Mouse (Mus musculus): ENCODE data around the gene Klf1. TPM values are rescaled to one million over a fixed set of nuclear protein-coding genes. Genes with fewer than 3 reads are reported as not detected.

The Klf1 gene
- total RNA-seq, 1 experiment: 0.31 TPM

DNA sequence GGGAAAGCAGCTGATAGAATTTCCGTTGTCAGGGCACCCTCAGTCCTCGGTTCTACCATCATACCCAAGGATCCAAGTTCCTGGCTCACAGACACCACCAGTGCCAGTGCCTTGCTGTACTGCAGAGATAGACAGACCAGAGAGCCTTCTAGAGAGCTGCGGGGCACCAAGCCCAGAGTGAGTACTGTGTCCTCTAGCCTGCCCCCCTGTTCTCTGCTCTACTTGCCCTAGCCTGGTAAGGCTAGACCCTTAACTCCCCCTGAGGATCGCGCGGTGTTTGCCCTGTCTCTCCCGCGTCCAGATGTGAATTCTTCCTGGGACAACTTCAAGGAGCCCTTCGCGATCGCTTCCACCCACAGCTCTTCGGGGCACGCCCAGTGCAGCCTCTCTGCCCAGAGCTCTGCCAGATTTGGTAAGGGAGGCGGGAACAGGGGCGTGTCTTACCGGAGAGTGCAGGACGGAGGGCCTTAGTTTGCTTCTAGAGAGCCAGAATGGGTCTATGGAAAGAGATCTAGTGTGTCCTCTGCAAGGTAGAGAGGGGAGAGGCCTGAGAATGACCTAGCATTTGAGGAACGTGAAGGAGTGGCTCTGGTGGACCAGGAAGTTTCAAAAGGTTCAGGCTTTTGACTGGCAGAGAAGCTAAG, 51.0 kb downstream of the Klf1 start:
- peak overlapping the region; percentile 57 to 60 for H3K4me3 ChIP-seq (ENCODE audit: insufficient read depth in 1 of 2, low read depth in 1 of 2, low read length in 2 of 2, poor library complexity in 1 of 2, severe bottlenecking in 1 of 2)

More for the DNA sequence above, 51.0 kb downstream of the Klf1 start:
- H3K9me3 ChIP-seq (ENCODE audit: control insufficient read depth, insufficient read depth, low read depth, low read length): no peaks in the 10 kb centered on the region
- no peak for TF ChIP-seq ZC3H11A (IDR thresholded peaks at IDR 0.05; ENCODE audit: borderline replicate concordance, low read depth, low read length)
- TF ChIP-seq MAFK (IDR thresholded peaks at IDR 0.05; ENCODE audit: insufficient read depth, low read depth, low read length): no peak
- TF ChIP-seq CHD2 (IDR thresholded peaks at IDR 0.05; ENCODE audit: low read depth, low read length): no peak
- TF ChIP-seq ZNF384 (IDR thresholded peaks at IDR 0.05; ENCODE audit: low read depth, low read length): no peak
- TF ChIP-seq HCFC1 (IDR thresholded peaks at IDR 0.05; ENCODE audit: borderline replicate concordance, insufficient read depth, low read length): no peak
- peaks cover 2 to 6% of the 10 kb centered on the region in 2 experiments; a peak in 2 of 4 replicates for H3K4me1 ChIP-seq (ENCODE audit: control insufficient read depth in 2 of 2, insufficient read depth in 2 of 2, low read length in 2 of 2, poor library complexity in 1 of 2)
- in situ Hi-C loops (cut with MboI; ENCODE audit: low sequenced_read_pairs in 2 of 2, unreplicated experiment in 2 of 2): loop anchor here in 1 of 2 experiments (25.0 kb wide), 1 partner anchor 460 kb away; no protein-coding TSS in a partner anchor
- peaks cover 5% of the 10 kb centered on the region for H3K36me3 ChIP-seq (ENCODE audit: control insufficient read depth, insufficient read depth, low read length, poor library complexity, severe bottlenecking)
- no peak for DNase-seq (ENCODE audit: low read depth, low spot score)
- peak overlapping the region; percentile 38; the same call in 1 of the 2 replicates for H3K9ac ChIP-seq (ENCODE audit: insufficient read depth, low read depth, low read length, poor library complexity, severe bottlenecking)
- no peak overlapping the region for H3K27ac ChIP-seq (ENCODE audit: insufficient read depth, low read depth, low read length, poor library complexity, severe bottlenecking)

Other genes with a start within 250 kb of the Klf1 start
- 49.3 and 49.7 TPM in 2 replicates for gene Ier2, start 239.1 kb upstream of the Klf1 start, total RNA-seq (2012; rRNA removed)
- 260 and 334 TPM in 2 replicates for gene Trmt1, start 215.6 kb upstream of the Klf1 start, total RNA-seq (2012; rRNA removed)
- 75.4 and 85.5 TPM in 2 replicates for gene Nacc1, start 214.1 kb upstream of the Klf1 start, total RNA-seq (2012; rRNA removed)
- 0.49 and 0.74 TPM in 2 replicates for gene Lyl1, start 200.5 kb upstream of the Klf1 start, total RNA-seq (2012; rRNA removed)
- gene G430095P16Rik, start 178.9 kb upstream of the Klf1 start, total RNA-seq (2012; rRNA removed): 1.5 and 2.1 TPM in 2 replicates
- 0.58 and 0.89 TPM in 2 replicates for gene Nfix, start 101.6 kb upstream of the Klf1 start, total RNA-seq (2012; rRNA removed)
- gene Dand5, start 79.1 kb upstream of the Klf1 start, total RNA-seq (2012; rRNA removed): 1.0 and 1.4 TPM in 2 replicates
- gene Gadd45gip1, start 70.4 kb upstream of the Klf1 start, total RNA-seq (2012; rRNA removed): 24.7 and 30.8 TPM in 2 replicates
- 76.7 and 76.8 TPM in 2 replicates for gene Rad23a, start 61.3 kb upstream of the Klf1 start, total RNA-seq (2012; rRNA removed)
- 1,121 and 1,357 TPM in 2 replicates for gene Calr, start 55.0 kb upstream of the Klf1 start, total RNA-seq (2012; rRNA removed)
- 123 and 137 TPM in 2 replicates for gene Farsa, start 44.9 kb upstream of the Klf1 start, total RNA-seq (2012; rRNA removed)
- 34.7 and 42.3 TPM in 2 replicates for gene Syce2, start 29.8 kb upstream of the Klf1 start, total RNA-seq (2012; rRNA removed)
- 36.3 and 57.2 TPM in 2 replicates for gene Gcdh, start 8.0 kb upstream of the Klf1 start, total RNA-seq (2012; rRNA removed)
- gene Dnase2a, start 6.6 kb downstream of the Klf1 start, total RNA-seq (2012; rRNA removed): 23.7 and 29.5 TPM in 2 replicates
- 1.4 and 2.5 TPM in 2 replicates for gene Mast1, start 35.4 kb downstream of the Klf1 start, total RNA-seq (2012; rRNA removed)
- 0.13 TPM in 1 of 2 replicates, not detected in the other for gene Rtbdn, start 45.1 kb downstream of the Klf1 start, total RNA-seq (2012; rRNA removed)
- gene Gm49661, start 67.5 kb downstream of the Klf1 start, total RNA-seq (2012; rRNA removed): not detected in 2 replicates
- 259 and 328 TPM in 2 replicates for gene Prdx2, start 67.7 kb downstream of the Klf1 start, total RNA-seq (2012; rRNA removed)
- 160 and 174 TPM in 2 replicates for gene Rnaseh2a, start 67.8 kb downstream of the Klf1 start, total RNA-seq (2012; rRNA removed)
- gene Junb, start 76.8 kb downstream of the Klf1 start, total RNA-seq (2012; rRNA removed): 53.8 and 57.6 TPM in 2 replicates
- 28.6 and 52.9 TPM in 2 replicates for gene Hook2, start 88.7 kb downstream of the Klf1 start, total RNA-seq (2012; rRNA removed)
- 0.22 and 0.48 TPM in 2 replicates for gene Best2, start 112.6 kb downstream of the Klf1 start, total RNA-seq (2012; rRNA removed)
- gene Asna1, start 123.4 kb downstream of the Klf1 start, total RNA-seq (2012; rRNA removed): 237 and 266 TPM in 2 replicates
- 161 and 181 TPM in 2 replicates for gene Trir, start 124.9 kb downstream of the Klf1 start, total RNA-seq (2012; rRNA removed)
- gene Tnpo2, start 135.0 kb downstream of the Klf1 start, total RNA-seq (2012; rRNA removed): 88.4 and 101 TPM in 2 replicates
- gene Fbxw9, start 158.1 kb downstream of the Klf1 start, total RNA-seq (2012; rRNA removed): 49.3 and 86.0 TPM in 2 replicates
- not detected in 2 replicates for gene Gm5741, start 166.1 kb downstream of the Klf1 start, total RNA-seq (2012; rRNA removed)
- 54.1 and 63.1 TPM in 2 replicates for gene Dhps, start 169.8 kb downstream of the Klf1 start, total RNA-seq (2012; rRNA removed)
- 24.9 and 27.6 TPM in 2 replicates for gene Wdr83os, start 178.8 kb downstream of the Klf1 start, total RNA-seq (2012; rRNA removed)
- gene Wdr83, start 179.4 kb downstream of the Klf1 start, total RNA-seq (2012; rRNA removed): 26.4 and 32.6 TPM in 2 replicates
- 40.2 and 78.2 TPM in 2 replicates for gene Man2b1, start 181.3 kb downstream of the Klf1 start, total RNA-seq (2012; rRNA removed)
- gene Zfp791, start 221.2 kb downstream of the Klf1 start, total RNA-seq (2012; rRNA removed): 0.58 and 1.0 TPM in 2 replicates
- gene Cks1brt, start 250.0 kb downstream of the Klf1 start, total RNA-seq (2012; rRNA removed): not detected in 2 replicates

Data from ES-E14 (cell line).